Mouse (Mus musculus): ENCODE measurements around the gene Car15.

Car15 gene

DNA sequence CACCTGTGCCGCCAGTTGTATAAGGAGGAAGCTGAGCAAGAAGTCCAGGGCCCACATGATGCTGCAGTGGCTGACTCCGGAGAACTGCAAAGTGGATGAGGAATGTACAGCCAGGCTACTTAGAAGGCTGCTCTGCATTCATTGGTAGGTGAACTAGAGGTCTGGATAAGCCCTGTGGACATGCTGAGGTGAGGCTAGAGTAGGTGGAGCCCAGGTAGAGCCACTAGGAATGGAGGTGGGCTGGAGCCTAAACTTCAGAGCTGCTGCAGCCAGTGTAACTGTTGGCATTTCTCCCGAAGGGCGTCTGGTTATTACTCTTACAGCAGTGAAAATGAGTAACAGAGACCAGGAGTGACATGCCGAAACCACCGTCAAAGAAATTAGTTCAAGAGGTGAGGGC lies at the start of gene Car15:
Car15 (minus strand) TSS at position 314 of the 400 bp plus-strand sequence.
- in situ Hi-C loops (cut with MboI, MseI) = no loop called here

DNA sequence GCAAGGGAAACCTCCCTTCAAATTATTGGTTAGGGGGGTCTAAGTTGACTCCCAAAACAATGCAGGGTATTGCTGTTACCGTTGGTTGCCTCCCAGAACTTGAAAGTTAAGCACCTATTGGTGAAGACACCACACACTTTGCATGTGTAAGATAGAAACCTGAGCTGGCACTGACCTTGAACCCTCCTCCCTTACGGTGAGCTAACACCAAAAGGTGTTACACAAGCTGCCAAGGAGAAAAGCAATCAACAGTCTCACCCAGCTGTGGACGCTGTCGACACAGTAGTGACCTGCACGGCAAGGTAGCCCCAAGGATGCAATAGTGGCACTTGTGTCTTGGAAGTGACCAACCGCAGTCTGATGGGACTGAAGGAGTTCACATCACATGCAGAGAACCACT lies 46.0 kb upstream of the Car15 start:
- in situ Hi-C loops (cut with MboI, MseI) = no loop called here

- in situ Hi-C loops (cut with MboI, MseI) = no loop called here
Observed at GRCm38 (mm10) chr16:17882196-17882595, 44.0 kb upstream of the Car15 start.

DNA sequence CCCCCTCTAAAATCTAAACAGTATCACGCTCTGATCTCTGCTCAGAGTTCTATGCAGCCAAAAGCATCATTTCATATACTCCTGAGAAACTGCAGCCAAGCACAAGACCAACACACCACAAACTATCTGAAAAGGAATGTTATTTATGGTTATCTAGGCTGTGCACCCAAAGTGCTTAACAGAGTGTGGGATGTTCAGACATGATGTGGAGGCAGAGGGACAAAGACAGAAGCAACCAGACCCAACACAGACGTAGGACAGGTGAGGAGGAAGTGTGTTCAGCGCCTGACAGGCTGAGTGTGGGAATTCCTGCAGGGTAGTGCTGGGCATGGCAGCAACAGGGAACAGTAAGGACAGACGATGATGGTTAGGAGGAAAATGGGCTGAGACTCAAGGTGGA lies 41.4 kb upstream of the Car15 start:
- in situ Hi-C loops (cut with MboI, MseI) = no loop called here

- in situ Hi-C loops (cut with MboI, MseI) = no loop called here
Observed at GRCm38 (mm10) chr16:17876096-17876495, 37.9 kb upstream of the Car15 start.

DNA sequence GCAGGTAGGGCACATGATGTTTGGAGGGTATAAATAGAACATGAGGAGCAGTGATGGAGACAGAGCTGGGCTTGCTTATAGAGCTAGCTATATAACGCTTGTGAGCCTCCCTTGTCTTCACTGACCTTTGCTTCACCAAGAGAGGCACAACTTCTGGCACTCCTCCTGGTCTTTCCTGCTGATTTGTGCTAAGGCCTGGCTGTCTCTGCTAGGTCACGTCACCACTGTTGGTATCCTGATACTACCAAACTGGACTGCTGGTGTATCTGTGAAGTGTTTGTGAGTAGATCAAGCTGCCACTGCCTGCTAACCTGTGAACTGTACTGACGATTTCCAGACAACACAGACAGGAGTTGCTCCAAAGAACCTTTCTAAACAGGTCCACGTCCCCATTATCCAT lies 37.0 kb upstream of the Car15 start:
- in situ Hi-C loops (cut with MboI, MseI) = no loop called here

DNA sequence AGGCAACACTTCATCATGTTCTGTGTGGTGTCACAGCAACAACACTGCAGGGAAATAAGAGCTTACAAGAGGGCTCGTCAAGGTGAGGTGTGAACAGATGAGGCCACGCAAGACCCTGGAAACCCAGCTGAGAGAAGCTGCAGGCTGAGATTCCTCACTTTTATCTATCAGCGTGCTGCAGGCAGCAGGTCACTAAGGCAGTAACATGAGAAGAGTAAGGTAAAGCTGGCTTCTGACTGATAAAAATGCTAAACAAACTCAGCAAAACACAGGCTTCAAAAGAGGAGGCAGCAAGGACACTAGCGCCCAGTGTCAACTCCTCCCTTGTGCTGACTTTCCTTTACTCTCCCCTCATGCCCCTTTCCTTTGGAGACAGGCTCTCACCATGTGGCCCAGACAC lies 34.8 kb upstream of the Car15 start:
- in situ Hi-C loops (cut with MboI, MseI) = no loop called here

GRCm38 (mm10) chr16:17871248-17871647 lies 33.1 kb upstream of the Car15 start:
- in situ Hi-C loops (cut with MboI, MseI) = no loop called here

- in situ Hi-C loops (cut with MboI, MseI) = no loop called here
Observed at GRCm38 (mm10) chr16:17865770-17866169, 27.6 kb upstream of the Car15 start.

DNA sequence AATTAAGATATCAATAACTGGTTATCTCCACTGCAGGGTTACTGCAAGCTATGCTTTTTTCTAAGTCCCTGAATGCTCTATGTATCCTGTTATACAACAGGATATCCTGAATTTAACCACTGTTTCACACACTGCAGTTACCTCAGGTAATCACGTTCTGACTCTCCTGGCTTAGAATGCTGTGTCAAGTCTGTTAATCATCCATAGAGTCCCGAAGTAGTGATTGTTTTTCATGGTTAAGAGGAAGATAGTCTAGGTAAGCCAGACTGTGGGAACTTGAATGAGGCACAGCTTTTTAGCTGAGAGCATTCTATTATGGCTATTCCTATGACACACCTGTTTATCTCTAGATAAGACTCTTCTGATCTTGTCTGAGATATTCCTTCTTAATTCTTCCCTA lies 27.1 kb upstream of the Car15 start:
- in situ Hi-C loops (cut with MboI, MseI) = no loop called here

- in situ Hi-C loops (cut with MboI, MseI) = no loop called here
Observed at GRCm38 (mm10) chr16:17858592-17858991, 20.4 kb upstream of the Car15 start.

DNA sequence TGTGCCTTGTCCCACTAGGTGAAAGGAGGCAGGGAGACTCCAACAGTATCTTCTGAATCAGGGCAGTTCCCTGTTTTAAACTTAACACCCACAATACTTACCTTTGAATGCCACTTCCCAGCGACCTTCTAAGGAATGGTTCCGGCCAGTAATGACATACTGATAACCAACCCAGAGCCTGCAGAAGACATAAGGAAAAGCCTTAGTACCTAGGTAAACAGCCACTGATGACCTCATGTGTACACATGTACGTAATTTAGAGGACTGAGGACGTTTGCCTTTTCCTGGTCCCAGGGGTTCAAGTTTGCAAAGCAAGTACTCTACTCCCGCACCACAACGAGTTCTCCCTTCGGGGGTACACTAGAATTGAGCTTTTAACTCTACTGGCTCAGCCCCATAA lies 19.0 kb upstream of the Car15 start:
- in situ Hi-C loops (cut with MboI, MseI) = no loop called here

GRCm38 (mm10) chr16:17853263-17853662 lies 15.1 kb upstream of the Car15 start:
- in situ Hi-C loops (cut with MboI, MseI) = no loop called here

DNA sequence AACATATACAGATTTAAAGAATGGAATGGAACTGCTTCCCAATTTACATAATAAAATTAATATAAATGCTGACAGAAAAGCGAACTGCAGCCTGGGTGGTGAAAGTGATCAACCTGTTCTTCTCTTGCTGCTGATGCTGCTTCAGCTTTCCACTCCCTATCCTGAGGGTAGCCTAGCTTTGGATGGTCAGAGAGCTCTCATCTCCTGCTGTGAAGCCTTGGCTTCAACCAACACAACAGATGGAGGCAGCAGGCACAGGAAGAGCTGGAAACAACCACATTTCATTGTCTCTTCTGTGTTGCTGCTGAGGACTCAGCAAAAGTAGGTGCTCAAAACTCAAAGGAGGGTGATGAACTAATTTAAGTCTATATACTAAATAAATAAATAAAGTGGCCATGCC lies 13.7 kb upstream of the Car15 start:
- in situ Hi-C loops (cut with MboI, MseI) = no loop called here

GRCm38 (mm10) chr16:17851331-17851730 lies 13.2 kb upstream of the Car15 start:
- in situ Hi-C loops (cut with MboI, MseI) = no loop called here

DNA sequence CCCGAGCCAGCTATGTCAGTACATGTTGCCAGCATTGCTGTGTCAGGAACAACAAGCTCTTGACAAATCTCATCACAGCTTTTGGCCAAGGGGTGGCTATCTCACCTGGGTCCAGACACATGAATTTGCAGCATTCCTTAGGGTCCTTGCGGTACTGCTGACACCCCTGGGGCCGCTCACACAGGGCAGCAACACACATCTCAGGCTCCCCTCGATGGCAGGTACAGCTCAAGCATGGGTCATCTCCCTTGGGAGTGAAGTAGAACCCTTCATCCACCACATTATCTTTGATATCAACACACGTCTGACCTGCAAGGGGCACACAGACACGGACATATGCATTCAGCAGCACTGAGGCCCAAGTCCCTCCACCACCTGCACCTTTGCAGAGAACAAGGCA lies 11.3 kb upstream of the Car15 start:
- in situ Hi-C loops (cut with MboI, MseI) = no loop called here

- in situ Hi-C loops (cut with MboI, MseI) = no loop called here
Observed at GRCm38 (mm10) chr16:17848928-17849327, 10.8 kb upstream of the Car15 start.

GRCm38 (mm10) chr16:17848431-17848830 lies 10.3 kb upstream of the Car15 start:
- in situ Hi-C loops (cut with MboI, MseI) = no loop called here

GRCm38 (mm10) chr16:17843701-17844365 lies 5.7 kb upstream of the Car15 start:
- in situ Hi-C loops (cut with MboI, MseI) = no loop called here

DNA sequence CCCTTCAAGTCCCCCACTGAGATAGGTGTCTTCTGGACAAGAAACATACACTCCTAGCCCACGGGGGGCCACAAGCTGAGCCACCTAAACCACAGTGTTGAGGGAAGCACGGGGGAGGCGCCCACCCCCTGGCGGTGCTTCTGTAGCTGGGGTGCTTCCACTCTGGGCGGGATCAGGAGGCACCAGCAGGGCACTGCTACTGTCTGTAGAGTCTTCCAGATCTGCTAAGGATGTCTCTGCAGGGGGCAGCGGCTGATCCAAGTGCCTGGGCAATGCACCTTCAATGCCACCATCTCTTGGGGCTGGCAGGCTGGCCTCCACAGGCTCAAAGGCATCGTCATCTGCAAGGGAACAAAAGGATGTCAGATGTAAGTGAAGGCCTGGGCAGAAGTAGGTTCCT lies 4.3 kb upstream of the Car15 start:
- in situ Hi-C loops (cut with MboI, MseI) = no loop called here

- in situ Hi-C loops (cut with MboI, MseI) = no loop called here
Observed at GRCm38 (mm10) chr16:17839976-17840375, 1.8 kb upstream of the Car15 start.

DNA sequence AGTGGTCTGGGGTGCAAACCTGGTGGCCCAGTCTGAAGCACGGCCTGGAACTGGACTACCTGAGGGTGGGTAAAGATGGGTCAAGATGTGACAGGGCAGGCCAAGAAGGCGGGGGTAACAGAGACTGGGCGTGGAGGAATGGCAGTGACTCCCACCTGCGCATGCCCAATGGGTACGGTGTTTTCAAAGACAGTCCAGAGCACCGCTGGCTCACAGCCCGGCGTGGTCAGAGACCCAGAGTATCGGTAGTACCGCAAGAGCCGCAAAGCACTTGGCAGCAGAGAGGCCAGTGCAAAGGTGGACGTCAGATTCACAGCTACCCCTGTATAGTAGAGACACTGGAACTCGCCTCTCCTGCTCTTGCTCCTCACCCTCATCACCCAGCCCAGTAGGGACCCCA lies 2.7 kb downstream of the Car15 start:
- in situ Hi-C loops (cut with MboI, MseI) = no loop called here

GRCm38 (mm10) chr16:17834543-17834942 lies 3.6 kb downstream of the Car15 start:
- in situ Hi-C loops (cut with MboI, MseI) = no loop called here
